Mouse (Mus musculus) lung, postnatal 0 days (tissue): ENCODE measurements around the gene Eef2k.

Experiments used
- CTCF ChIP-seq: IDR thresholded peaks from 2 replicates; pipeline ENCODE4 v1.5.1; 2016; ENCODE audit warnings: antibody characterized with exemption, mild to moderate bottlenecking
- EP300 ChIP-seq: IDR thresholded peaks from 2 replicates; pipeline ENCODE4 v1.6.1; 2016; ENCODE audit warnings: antibody characterized with exemption, mild to moderate bottlenecking, control low read depth

GRCm38 (mm10) chr7:120859854-120860253 lies 17.2 kb downstream of the Eef2k start:
- TF ChIP-seq EP300 (no peak), CTCF (no peak)
